Mouse (Mus musculus) bone marrow, adult 2 months (tissue): ENCODE data around the gene Xdh. TPM values are rescaled to one million over a fixed set of nuclear protein-coding genes. Genes with fewer than 3 reads are reported as not detected.
A peak's percentile ranks its signal among the peaks of the same experiment; 100 is the strongest.

Source experiments
- H3K27ac ChIP-seq: fragments of 200-500 bp; 2 replicates; pipeline ENCODE4 v1.5.1; 2012; ENCODE audit warnings: low read depth, mild to moderate bottlenecking, control low read depth, inconsistent platforms, low read length; ENCODE audit not compliant: control insufficient read depth, poor library complexity, insufficient read depth
- H3K4me1 ChIP-seq: fragments of 200-500 bp; 2 replicates; pipeline ENCODE4 v1.6.1; 2011; ENCODE audit warnings: low read length; ENCODE audit not compliant: control insufficient read depth, insufficient read depth
- H3K4me3 ChIP-seq: fragments of 200-500 bp; replicated peaks from 2 replicates; pipeline ENCODE3; 2011; ENCODE audit warnings: mild to moderate bottlenecking, low read depth, low read length, control low read depth; ENCODE audit not compliant: control insufficient read depth
- CTCF ChIP-seq: fragments of 200-500 bp; IDR thresholded peaks from 2 replicates; pipeline ENCODE4 v1.5.1; 2011; ENCODE audit warnings: low read length, control low read depth; ENCODE audit not compliant: control insufficient read depth, insufficient read depth
- POLR2A ChIP-seq: fragments of 200-500 bp; IDR thresholded peaks from 2 replicates; pipeline ENCODE4 v1.6.1; 2011; ENCODE audit warnings: low read depth, mild to moderate bottlenecking, control low read depth, low read length, borderline replicate concordance; ENCODE audit not compliant: control insufficient read depth
- WGBS: fragments of 180-500 bp; shearing (Covaris S2); methylation state at CpG from one replicate; pipeline ENCODE4 v1.1.7; 2018; 5-methylcytosine and 5-hydroxymethylcytosine counted together
- polyA plus RNA-seq: library from polyadenylated mRNA; stranded (reverse); fragments of >200 nt; gene quantifications from 2 replicates; pipeline ENCODE4 v1.2.4, GENCODE M21; 2011; ENCODE audit warnings: low replicate concordance; ENCODE audit not compliant: missing spikeins, insufficient read depth, insufficient read length

The Xdh gene
- polyA plus RNA-seq, 1 experiment = 114 TPM

DNA sequence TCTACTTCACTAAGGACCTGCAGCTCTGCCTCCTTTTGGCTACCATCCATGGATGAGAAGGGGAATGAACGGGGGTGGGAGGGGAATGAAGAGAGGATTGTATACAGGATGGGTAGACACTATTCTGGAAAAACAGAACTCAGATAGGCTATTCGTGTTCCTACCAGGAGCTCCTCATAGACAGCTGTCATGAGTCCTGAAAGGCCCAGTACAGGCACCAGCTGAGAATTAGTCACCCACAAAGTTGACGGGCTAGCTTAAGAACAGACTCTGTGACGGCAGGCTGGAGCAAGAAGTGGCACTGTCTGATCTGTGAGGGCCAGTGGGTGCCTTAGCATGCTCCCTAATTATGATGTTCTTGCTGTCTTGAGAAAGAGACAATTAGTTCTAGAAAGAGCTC is 21.3 kb upstream of the Xdh start:
- no peak for TF ChIP-seq POLR2A
- no peak for TF ChIP-seq CTCF
- Histone ChIP-seq H3K4me3 (no peak overlapping the region), H3K27ac (no peak overlapping the region), H3K4me1 (no peaks in the 10 kb centered on the region; the same call in 1 of the 2 replicates)
- 62% methylated on average over 4 of the region's 4 CpGs for WGBS

DNA sequence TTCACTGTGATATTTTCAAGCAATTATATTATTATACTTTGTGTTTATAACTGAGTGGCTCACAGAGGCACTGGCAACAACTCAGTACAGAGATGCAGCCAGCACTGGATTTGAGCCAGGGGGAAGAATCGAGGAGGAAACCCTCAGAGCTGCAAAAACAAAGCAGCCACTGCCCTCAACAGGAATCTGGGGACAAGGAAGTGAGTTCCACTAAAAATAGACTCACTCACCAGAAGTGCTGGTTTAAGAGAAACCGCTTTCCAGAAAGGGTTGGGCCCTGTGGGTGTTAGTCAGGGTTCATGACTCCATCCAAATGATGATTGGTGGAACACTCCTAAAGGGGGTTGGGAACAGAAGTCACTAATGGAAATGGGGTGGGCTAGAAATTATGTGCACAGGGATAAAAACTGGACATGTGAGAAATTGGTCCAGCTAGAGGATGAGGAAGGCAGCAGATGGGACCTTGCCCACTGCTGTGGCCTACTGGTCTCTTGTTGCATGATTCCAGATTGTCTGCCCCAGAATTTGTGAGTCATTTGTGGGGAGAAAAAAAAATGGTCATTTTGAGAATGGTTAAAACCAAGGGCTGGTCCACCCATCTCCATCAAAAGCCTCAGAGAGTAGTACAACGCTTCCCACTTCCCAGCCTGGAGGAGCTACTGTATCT is 20.5 kb upstream of the Xdh start:
- no peaks in the 10 kb centered on the region; the same call in 1 of the 2 replicates for H3K4me1 ChIP-seq
- WGBS = 22% methylated on average over 3 of the region's 3 CpGs
- TF ChIP-seq CTCF = no peak
- TF ChIP-seq POLR2A = no peak
- H3K4me3 ChIP-seq = no peak overlapping the region
- peak overlapping the region; percentile 36; the same call in 1 of the 2 replicates for H3K27ac ChIP-seq

DNA sequence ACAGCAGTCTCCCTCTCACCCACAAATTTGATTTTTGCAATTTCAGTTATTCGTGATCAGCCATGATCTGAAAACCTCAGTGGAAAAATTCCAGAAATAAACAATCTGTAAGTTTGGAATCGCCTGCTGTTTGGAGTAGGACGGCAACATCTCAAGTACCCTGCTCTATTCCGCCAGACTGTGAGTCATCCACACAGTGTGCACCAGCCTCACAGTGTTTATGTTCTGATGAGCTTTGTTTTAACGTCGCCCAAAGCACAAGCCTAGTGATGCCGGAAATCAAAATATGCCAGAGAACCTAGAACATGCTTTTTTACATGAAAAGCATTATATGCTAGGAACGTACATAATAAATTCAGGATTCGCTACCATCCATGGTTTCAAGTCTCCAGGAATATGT is 14.9 kb upstream of the Xdh start:
- 84% methylated on average over 9 of the region's 9 CpGs for WGBS
- TF ChIP-seq POLR2A (no peak), CTCF (no peak)
- Histone ChIP-seq H3K4me3 (no peak overlapping the region), H3K4me1 (no peaks in the 10 kb centered on the region), H3K27ac (no peak overlapping the region)

DNA sequence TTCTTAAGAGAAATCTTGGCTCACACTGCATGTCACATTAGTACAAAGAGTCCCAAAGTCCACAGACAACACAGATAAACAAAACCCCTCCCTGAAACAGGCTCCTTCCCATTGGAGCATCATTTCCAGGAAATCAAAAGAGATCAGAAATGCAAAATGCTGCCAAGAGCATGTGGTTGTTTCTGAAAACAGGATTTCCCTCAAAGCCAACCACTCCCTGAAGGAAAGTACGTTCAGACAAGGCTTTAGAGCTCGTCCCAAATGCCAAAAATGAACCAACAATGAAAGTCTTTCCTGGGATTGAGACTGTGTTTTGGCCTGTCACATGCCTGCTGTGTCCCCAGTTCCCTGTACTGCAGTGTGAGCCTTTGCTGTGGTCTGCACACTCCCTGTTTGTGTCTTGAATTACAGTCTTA is 12.6 kb upstream of the Xdh start:
- 34% methylated on average over 2 of the region's 2 CpGs for WGBS
- no peak overlapping the region for H3K27ac ChIP-seq
- no peak overlapping the region for H3K4me3 ChIP-seq
- TF ChIP-seq POLR2A (no peak), CTCF (no peak)
- H3K4me1 ChIP-seq = no peaks in the 10 kb centered on the region

DNA sequence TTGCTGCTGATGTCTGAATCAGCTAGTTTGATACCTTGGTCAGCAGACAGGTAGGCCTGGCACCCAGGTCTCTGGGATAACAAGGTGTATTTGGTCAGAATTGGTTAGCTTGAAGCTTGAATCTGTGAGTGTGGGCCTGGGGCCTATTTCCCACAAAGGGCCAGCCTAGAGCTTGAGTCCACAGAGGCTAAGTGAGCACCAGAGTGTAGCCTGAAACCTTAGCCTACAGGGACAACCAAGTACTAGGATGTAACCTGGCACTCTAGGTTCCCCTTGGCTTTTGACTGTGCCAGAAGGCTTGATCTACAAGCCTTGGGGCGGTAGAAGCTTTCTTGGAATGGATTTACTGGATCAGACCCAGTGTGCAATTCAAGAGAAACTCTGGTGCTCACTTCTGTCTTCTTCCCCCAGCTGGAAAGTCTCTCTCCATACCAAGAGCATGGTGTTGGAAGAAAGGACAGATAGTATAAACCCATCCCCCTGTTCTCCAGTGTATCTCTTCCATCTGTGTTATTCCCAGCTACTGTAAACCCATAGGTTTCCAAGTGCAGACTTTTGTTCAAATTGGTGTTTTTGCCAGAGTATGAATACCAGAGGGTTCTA is 11.9 kb upstream of the Xdh start:
- Histone ChIP-seq H3K4me3 (no peak overlapping the region), H3K27ac (no peak overlapping the region), H3K4me1 (no peaks in the 10 kb centered on the region)
- TF ChIP-seq CTCF (no peak), POLR2A (no peak)
- WGBS = 87% methylated on average over 1 of the region's 1 CpGs

DNA sequence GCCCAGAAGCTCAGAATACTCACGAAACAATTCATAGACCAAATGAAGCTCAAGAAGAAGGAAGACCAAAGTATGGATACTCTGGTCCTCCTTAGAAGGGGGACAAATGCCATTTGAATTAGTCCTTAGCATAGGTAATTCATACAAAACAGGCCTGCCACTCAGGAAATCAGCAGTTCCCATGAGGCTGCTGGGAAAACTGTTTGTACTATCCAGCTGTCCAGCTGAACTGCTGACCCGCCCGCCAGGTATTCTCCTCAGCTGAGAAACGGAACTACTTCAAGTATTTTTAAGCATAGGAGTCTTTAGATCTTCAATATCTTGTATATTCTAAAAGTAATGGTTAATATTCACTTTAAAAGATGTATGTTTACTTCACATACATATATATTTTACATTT is 10.7 kb upstream of the Xdh start:
- 86% methylated on average over 4 of the region's 4 CpGs for WGBS
- no peak overlapping the region for H3K4me3 ChIP-seq
- H3K4me1 ChIP-seq = no peaks in the 10 kb centered on the region; the same call in 1 of the 2 replicates
- no peak for TF ChIP-seq POLR2A
- no peak for TF ChIP-seq CTCF
- H3K27ac ChIP-seq = no peak overlapping the region

DNA sequence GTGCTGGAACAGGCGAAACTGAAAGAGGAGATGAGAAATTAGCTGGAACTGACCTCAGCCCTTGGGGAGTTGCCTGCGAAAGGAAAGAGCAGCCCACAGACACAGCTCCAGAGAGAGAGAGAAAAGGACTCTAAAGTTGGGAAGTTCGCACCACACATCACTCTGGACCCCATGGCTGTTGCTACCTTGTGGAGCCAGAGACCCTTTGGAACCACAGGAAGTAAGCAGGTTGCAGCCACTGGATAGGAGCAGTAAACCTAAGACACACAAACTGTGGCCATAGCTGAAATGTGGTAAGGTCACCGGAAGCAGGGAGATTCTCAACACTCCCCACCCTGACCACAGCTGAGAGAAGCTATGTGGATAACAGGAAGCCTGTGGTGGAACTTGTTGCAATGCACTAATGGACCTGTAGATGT is 2.1 kb upstream of the Xdh start:
- TF ChIP-seq POLR2A (no peak), CTCF (no peak)
- Histone ChIP-seq H3K27ac (peak overlapping the region; percentile 84), H3K4me1 (peaks cover 8% of the 10 kb centered on the region), H3K4me3 (peak overlapping the region; percentile 39)
- under 1% methylated on average over 4 of the region's 4 CpGs for WGBS

DNA sequence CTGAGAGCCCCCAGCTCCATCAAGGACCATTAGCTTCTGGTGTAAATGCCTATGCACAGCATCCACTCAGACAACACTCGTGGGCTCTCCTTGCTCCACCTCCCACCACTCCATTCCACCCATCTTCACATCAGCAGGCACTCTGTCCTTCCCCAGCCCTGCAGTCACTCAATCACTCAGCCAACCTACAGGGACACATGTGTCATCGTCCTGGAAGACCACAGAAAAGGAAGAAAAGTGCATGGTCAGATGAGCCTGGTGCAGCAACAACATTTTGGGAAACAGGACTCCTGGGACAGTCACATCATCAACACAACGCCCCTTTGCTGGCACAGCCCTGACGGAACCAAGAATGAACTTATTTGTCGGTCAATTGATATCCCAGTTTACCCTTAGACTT is 974 bp upstream of the Xdh start:
- TF ChIP-seq POLR2A = no peak
- no peak for TF ChIP-seq CTCF
- Histone ChIP-seq H3K27ac (no peak overlapping the region; the same call in 1 of the 2 replicates), H3K4me3 (no peak overlapping the region), H3K4me1 (peaks cover 8% of the 10 kb centered on the region)
- 51% methylated on average over 5 of the region's 5 CpGs for WGBS
